Mouse (Mus musculus) layer of hippocampus, adult 11-12 months (tissue): Measurements from ENCODE around the gene Osbpl6.
A peak's percentile ranks its signal among the peaks of the same experiment; 100 is the strongest.

Experiments
- DNase-seq: peaks from one replicate; pipeline ENCODE4 v3.0.0; 2022; ENCODE audit warnings: low spot score

The Osbpl6 gene

GRCm38 (mm10) chr2:76406151-76406936 is at the start of gene Osbpl6:
TSS of gene Osbpl6 (plus strand) at chr2:76406508.
- peak; percentile 61 for DNase-seq

DNA sequence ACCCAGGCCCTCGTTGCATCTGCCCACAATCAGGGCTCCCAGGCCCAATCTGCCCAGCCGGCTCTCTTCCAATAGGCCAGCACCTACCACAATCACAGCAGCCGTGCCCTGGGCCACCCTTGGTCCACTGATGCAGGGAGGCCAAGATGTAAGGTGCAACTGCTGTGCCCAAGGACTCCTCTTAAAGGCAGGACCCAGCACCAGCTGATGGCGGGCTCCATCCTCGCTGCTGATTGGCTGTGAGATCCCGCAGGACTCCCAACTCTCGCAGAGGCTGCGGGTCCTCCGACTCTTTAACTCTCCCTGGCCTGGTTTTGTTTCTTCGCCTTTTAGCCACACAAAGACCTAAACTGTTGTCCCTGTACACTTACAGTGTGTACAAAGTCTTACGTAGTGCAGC is 46.1 kb upstream of the Osbpl6 start, which contains the start of gene Cyct:
Gene Cyct, minus strand, starts transcription at position 225 of the 400 bp plus-strand sequence.
- no peak for DNase-seq

- no peak for DNase-seq
These were observed 44.2 kb upstream of the Osbpl6 start for GRCm38 (mm10) chr2:76362111-76362510.

DNA sequence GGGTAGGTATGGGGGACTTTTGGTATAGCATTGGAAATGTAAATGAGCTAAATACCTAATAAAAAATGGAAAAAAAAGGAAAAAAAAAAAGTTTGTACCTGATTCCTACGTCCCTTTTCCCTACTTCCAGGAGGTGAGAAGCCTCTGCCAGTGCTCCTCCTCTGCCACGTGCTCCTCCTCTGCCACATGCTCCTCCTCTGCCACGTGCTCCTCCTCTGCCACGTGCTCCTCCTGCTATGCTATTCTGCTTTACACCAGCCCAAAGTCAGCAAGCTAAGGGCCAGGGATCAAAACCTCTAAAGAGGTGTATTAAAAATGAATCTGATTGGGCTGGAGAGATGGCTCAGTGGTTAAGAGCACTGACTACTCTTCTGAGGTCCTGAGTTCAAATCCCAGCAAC is 40.5 kb upstream of the Osbpl6 start:
- no peak for DNase-seq

DNA sequence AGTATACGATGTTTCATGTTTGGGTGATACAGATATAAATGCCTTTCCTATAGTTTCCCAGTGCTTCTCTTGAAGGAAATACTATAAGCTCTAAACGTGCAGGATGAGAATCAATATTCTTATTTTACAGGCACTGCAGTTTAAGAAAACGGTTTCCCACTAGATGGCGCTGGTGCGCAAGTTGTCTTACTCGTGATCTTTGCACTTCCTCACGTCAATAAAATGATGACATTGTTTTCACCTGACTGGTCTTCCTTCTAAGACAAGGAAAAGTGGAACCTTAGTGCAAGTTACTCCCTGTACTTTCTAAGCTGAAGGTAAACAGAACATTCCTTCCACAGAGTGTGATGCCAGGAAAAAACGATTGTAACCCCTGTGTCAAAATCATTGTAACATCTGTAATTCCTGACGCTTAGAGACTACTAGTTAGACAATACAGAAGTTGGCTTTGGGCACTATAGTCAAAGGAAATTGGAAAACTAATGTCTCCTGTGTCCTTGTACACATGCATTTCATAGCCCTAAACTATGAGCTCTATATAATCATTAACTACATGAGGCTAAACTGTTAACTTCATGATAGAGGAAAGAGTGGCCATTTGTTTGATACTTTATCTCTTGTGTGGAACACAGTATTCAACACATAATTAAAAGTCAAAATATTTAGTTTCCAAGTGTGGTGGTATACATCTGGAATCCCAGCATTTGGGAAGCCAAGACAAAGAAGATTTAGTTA is 39.0 kb upstream of the Osbpl6 start:
- DNase-seq, result peak; percentile 85

DNA sequence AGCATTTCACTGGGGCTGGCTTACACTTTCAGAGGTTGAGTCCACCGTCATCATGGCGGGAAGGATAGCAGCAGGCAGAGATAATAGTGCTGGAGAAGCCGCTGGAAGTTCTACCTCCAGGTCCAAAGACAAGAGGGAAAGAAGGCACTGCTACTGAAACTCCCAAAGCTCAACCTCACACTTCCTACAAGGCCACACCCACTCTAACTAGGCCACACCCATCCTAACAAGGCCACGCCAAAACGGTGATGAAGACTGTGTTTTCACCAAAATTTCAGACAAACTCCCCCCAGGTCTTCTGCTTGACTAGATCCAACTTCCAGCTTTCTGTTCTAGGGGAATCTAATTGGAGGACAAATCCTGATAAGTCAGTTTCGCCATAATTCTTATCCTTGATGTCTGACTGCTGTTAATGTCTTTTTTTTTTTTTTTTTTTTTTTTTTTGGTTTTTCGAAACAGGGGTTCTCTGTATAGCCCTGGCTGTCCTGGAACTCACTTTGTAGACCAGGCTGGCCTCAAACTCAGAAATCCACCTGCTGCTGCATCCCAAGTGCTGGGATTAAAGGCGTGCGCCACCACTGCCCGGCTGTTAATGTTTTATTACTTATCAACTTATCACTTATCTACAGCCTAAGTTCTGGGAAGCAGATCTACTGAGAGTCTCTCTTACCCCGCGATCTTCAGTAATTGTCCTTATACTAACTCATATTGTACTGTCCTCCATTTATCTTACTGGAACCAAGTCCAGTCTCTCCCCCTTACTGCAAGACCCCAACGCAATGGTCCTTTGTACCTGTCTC is 37.2 kb upstream of the Osbpl6 start:
- DNase-seq, result no peak

DNA sequence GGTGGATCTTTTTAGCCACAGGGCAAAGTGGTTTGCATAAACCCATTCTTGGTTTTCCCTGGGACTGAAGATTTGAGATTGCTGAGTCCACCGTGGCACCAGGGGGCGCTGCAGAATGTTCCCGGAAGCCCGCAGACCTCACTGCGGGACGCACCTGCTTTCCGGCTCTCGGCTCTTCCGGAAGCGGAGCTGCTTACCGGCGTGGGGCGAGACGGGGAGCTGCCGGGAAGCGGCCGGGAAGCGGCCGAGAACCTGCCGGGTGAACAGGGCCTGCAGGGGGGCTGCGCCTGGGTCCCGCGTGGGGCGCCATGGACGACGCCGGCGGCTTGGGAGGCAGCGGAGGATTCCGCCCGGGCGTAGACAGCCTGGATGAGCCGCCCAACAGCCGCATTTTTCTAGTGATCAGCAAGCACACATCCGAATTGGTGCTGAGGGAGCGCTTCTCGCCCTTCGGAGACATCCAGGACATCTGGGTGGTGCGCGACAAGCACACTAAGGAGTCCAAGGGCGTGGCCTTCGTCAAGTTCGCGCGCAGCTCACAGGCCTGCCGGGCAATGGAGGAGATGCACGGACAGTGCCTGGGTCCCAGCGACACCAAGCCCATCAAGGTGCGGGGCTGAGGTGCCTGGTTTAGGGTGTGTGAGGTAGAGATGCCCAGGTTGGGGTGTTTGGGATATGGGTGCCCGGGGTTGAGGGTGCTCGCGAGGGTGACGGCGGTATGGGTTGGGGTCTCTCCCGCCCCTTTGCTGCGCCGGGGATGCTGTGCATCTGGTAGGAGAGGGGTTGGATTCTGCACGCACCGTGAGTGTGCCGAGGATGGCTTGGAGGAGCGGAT is 36.3 kb upstream of the Osbpl6 start, which contains the start of gene Rbm45:
Gene Rbm45, plus strand, starts transcription at position 164 of the 835 bp plus-strand sequence.
- DNase-seq, result peak; percentile 86

- no peak for DNase-seq
These were observed 35.7 kb upstream of the Osbpl6 start for GRCm38 (mm10) chr2:76370656-76370922.

DNA sequence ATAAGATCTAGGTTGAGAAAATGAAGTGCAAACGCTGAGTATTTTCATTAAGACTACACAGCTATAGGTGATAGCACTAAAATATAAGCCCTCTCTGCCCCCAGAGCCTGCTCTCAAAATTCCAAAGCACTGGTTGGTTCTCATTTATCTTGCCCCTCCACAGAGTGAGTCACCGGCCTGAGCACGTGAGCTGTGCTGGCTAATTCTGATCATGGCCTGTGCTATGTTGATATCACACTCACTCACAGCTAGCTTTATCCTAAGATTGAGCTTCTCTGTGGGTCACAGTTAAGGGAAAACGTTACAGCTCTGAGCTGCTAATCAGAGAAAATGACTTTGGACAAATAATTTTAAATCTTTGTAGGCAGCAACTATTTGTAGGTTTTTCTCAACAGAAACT is 34.1 kb upstream of the Osbpl6 start:
- no peak for DNase-seq

DNA sequence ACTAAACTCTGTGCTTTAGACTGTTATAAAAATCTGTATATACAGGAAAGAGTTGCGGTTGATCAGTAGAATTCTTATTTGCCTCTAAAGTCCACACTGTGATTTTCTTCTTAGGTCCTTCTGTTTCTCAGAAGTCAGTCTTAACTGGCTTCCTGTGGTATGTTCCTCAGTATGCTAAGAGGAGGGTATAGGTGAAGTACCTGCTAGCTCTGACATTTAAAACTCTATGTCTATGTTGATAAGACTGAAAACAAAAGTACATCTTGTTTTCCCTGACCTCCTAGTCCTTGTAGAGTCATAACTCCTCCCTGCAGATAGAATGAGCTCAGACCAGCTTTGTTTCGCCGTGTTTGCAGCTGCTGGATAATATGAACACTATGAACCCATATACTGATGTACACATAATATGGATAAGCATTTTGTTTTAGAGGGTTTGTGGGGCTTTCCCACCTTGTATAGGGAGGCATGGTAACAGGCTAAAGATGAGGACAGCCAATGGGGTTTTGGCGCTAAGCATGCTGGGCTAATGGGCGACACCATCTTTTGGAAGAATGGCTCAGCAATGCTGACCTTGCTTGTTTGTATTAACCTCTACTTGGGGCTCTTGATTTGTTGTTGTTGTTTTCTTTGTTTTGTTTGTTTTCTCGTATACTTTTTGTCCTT is 31.6 kb upstream of the Osbpl6 start:
- DNase-seq, result no peak

DNA sequence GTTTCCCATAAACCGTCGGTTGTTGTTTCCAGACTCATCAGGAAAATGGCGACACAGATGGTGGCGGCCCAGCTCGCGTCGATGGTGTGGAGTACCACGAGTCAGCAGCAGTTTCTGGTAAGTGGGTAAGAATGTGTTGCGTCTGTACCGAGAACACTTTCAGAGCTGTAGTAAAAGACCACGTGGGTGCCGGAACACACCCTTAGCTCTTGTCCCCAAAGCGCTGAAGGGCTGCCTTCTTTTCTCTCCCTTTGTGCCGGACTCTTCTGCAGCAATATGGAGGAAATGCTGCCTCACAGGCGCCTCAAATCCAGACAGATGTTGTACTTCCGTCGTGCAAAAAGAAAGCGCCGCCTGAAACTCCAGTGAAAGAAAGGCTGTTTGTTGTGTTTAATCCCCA is 27.7 kb upstream of the Osbpl6 start:
- DNase-seq, result no peak

GRCm38 (mm10) chr2:76386531-76386930 is 19.8 kb upstream of the Osbpl6 start:
- DNase-seq, result no peak

DNA sequence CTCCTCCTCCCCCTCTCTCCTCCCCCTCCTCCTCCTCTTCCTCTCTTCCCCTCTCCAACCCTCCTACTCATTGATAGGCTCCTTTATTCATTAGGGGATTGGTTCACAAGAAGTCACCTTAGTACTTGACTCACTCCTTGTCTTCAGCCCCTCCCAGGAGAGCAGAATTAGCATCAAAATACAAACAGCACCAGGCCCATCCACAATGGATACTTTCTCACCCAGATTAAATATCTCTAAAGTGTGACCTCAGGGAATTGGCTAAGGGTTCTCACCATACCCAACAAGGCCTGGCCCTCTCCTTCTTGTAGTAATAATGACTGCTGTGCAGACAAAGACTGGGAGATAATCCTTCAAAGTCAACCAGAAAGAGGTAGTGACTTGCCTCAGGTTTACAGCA is 6.1 kb upstream of the Osbpl6 start:
- DNase-seq, result no peak

GRCm38 (mm10) chr2:76405596-76406150 is 635 bp upstream of the Osbpl6 start:
- peak; percentile 22 for DNase-seq

GRCm38 (mm10) chr2:76406937-76407441 is 681 bp downstream of the Osbpl6 start:
- peak; percentile 57 for DNase-seq

GRCm38 (mm10) chr2:76409526-76409925 is 3.2 kb downstream of the Osbpl6 start:
- DNase-seq, result no peak

DNA sequence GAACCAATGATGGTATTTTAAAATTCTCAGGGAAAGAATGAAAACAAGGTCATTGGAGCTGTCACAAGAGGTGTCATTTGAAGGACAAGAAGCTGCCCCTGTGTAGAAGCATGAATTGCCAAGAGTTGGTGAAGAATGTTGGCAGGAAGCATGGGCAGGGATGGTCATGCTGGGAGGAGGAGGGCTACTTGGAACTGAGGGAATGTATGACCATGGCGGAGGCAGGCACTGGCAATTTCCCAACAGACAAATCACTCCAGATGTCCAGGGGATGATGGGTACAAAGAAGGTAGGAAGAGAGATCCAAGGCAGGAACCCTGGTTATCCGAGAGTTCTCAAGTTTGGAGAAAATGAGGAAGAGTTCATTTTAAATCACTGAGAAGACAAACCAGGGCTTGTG is 3.7 kb downstream of the Osbpl6 start:
- no peak for DNase-seq

GRCm38 (mm10) chr2:76412924-76413323 is 6.6 kb downstream of the Osbpl6 start:
- DNase-seq, result no peak

- no peak for DNase-seq
These were observed 11.3 kb downstream of the Osbpl6 start for GRCm38 (mm10) chr2:76417446-76418141.

GRCm38 (mm10) chr2:76418142-76418518 is 11.8 kb downstream of the Osbpl6 start:
- no peak for DNase-seq
